Mouse (Mus musculus) right cerebral cortex, postnatal 10 days (tissue): ENCODE measurements around the gene Gpc3.
A peak's percentile ranks its signal among the peaks of the same experiment; 100 is the strongest.

Experiments
- DNase-seq, 2 experiments: peaks; one replicate each; pipeline ENCODE4 v3.0.0; 2021; ENCODE audit warnings: low spot score in 2 of 2

Gpc3 gene

GRCm38 (mm10) chrX:52558526-52558925 lies 55.2 kb downstream of the Gpc3 start:
- no peak for DNase-seq

GRCm38 (mm10) chrX:52557489-52557888 lies 56.3 kb downstream of the Gpc3 start:
- no peak for DNase-seq

- DNase-seq, result no peak
These were observed 62.5 kb downstream of the Gpc3 start for GRCm38 (mm10) chrX:52551296-52551695.

GRCm38 (mm10) chrX:52544623-52545022 lies 69.1 kb downstream of the Gpc3 start:
- DNase-seq, result no peak

GRCm38 (mm10) chrX:52537282-52537681 lies 76.5 kb downstream of the Gpc3 start:
- DNase-seq, result no peak

- no peak for DNase-seq
These were observed 80.0 kb downstream of the Gpc3 start for GRCm38 (mm10) chrX:52533766-52534165.

- DNase-seq, result no peak
These were observed 80.7 kb downstream of the Gpc3 start for GRCm38 (mm10) chrX:52533098-52533497.

GRCm38 (mm10) chrX:52532124-52532523 lies 81.6 kb downstream of the Gpc3 start:
- no peak for DNase-seq

- no peak for DNase-seq
These were observed 87.7 kb downstream of the Gpc3 start for GRCm38 (mm10) chrX:52526086-52526485.

GRCm38 (mm10) chrX:52525132-52525531 lies 88.6 kb downstream of the Gpc3 start:
- DNase-seq, result no peak

- DNase-seq, result peak; percentile 20 to 35
These were observed 99.2 kb downstream of the Gpc3 start for GRCm38 (mm10) chrX:52514553-52514952.

- no peak for DNase-seq
These were observed 102.6 kb downstream of the Gpc3 start for GRCm38 (mm10) chrX:52511151-52511550.

GRCm38 (mm10) chrX:52503857-52504256 lies 109.9 kb downstream of the Gpc3 start:
- no peak for DNase-seq

- DNase-seq, result peak in 1 of 2 experiments; percentile 18
These were observed 124.3 kb downstream of the Gpc3 start for GRCm38 (mm10) chrX:52489461-52489860.

- no peak for DNase-seq
These were observed 158.6 kb downstream of the Gpc3 start for GRCm38 (mm10) chrX:52455074-52455588.

GRCm38 (mm10) chrX:52453445-52454182 lies 160.1 kb downstream of the Gpc3 start:
- peak; percentile 47 to 76 for DNase-seq

GRCm38 (mm10) chrX:52449177-52449576 lies 164.6 kb downstream of the Gpc3 start:
- no peak for DNase-seq

GRCm38 (mm10) chrX:52448496-52448895 lies 165.3 kb downstream of the Gpc3 start:
- no peak for DNase-seq

GRCm38 (mm10) chrX:52446530-52446929 lies 167.2 kb downstream of the Gpc3 start:
- DNase-seq, result no peak

- no peak for DNase-seq
These were observed 168.8 kb downstream of the Gpc3 start for GRCm38 (mm10) chrX:52444977-52445376.

GRCm38 (mm10) chrX:52441798-52442197 lies 172.0 kb downstream of the Gpc3 start:
- DNase-seq, result no peak

- no peak for DNase-seq
These were observed 174.3 kb downstream of the Gpc3 start for GRCm38 (mm10) chrX:52439421-52439820.

GRCm38 (mm10) chrX:52425605-52426004 lies 188.1 kb downstream of the Gpc3 start:
- no peak for DNase-seq

- DNase-seq, result no peak
These were observed 193.9 kb downstream of the Gpc3 start for GRCm38 (mm10) chrX:52419850-52420249.
